ENCODE assay signal across 8 mouse cellular contexts in the genomic region with DNA sequence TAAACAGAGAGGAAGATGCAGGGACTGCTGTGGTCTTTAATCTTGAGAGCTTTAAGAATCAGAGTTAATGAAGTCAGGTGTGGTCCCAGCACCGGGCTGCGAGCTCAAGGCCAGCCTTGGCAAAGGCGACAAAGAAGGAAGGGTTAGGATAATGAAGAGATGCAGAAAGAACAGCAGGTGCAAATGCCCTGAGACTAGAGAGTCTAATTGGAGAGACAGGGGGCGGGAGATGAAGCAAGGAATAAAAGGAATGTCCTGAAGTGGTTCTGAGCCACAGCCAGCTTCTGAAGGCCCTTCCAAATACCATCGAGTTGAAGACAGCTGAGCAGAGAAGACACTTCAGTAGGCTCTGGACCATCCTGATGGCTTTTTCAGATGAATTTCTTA. TPM values are rescaled to one million over a fixed set of nuclear protein-coding genes. Genes with fewer than 3 reads are reported as not detected.
DNase-seq lines count a peak whose midpoint lies in the region; ATAC-seq lines count a peak whose summit lies in the region.

No protein-coding gene starts in this region.

- peaks cover 8% of the 10 kb centered on the region; the same call in 1 of the 2 replicates for H3K36me3 ChIP-seq in lung, embryonic 16.5 days (ENCODE audit: control insufficient read depth, insufficient read depth, low read length)
- H3K36me3 ChIP-seq in embryonic facial prominence, embryonic 14.5 days (ENCODE audit: control insufficient read depth, insufficient read depth, low read length): peaks cover 37% of the 10 kb centered on the region
- H3K36me3 ChIP-seq in limb, embryonic 11.5 days (ENCODE audit: control insufficient read depth, insufficient read depth, low read length): peaks cover 14% of the 10 kb centered on the region
- peaks cover 26% of the 10 kb centered on the region for H3K36me3 ChIP-seq in neural tube, embryonic 15.5 days

- H3K9ac ChIP-seq in lung, embryonic 16.5 days (ENCODE audit: low read length): peak overlapping the region; percentile 86
- peak overlapping the region; percentile 84 for H3K9ac ChIP-seq in embryonic facial prominence, embryonic 14.5 days (ENCODE audit: low read depth, low read length)
- H3K9ac ChIP-seq in limb, embryonic 11.5 days (ENCODE audit: low read length): peak overlapping the region; percentile 83
- H3K9ac ChIP-seq in neural tube, embryonic 15.5 days (replicated peaks): peak overlapping the region; percentile 95

- intact Hi-C loops in gastrocnemius, postnatal 36 days (cut with DNase I): no loop called here

- H3K27ac ChIP-seq in lung, embryonic 16.5 days (ENCODE audit: low read length): peak overlapping the region; percentile 90; the same call in 1 of the 2 replicates
- H3K27ac ChIP-seq in embryonic facial prominence, embryonic 14.5 days (replicated peaks; ENCODE audit: low read depth, low read length): peak overlapping the region; percentile 90; the same call in 1 of the 2 replicates
- H3K27ac ChIP-seq in limb, embryonic 11.5 days (replicated peaks; ENCODE audit: low read depth, low read length): no peak overlapping the region
- H3K27ac ChIP-seq in neural tube, embryonic 15.5 days (replicated peaks): peak overlapping the region; percentile 97

- peak overlapping the region; percentile 67 for H3K4me3 ChIP-seq in lung, embryonic 16.5 days (ENCODE audit: low read length)
- H3K4me3 ChIP-seq in embryonic facial prominence, embryonic 14.5 days (ENCODE audit: low read depth, low read length): peak overlapping the region; percentile 79
- H3K4me3 ChIP-seq in limb, embryonic 11.5 days (ENCODE audit: low read depth, low read length): peak overlapping the region; percentile 45
- peak overlapping the region; percentile 82 for H3K4me3 ChIP-seq in neural tube, embryonic 15.5 days (replicated peaks)

- no peaks in the 10 kb centered on the region for H3K9me3 ChIP-seq in lung, embryonic 16.5 days (ENCODE audit: control insufficient read depth, low read length)
- no peaks in the 10 kb centered on the region for H3K9me3 ChIP-seq in embryonic facial prominence, embryonic 14.5 days (ENCODE audit: control insufficient read depth, low read length)
- no peaks in the 10 kb centered on the region for H3K9me3 ChIP-seq in limb, embryonic 11.5 days (ENCODE audit: control insufficient read depth, low read length)
- H3K9me3 ChIP-seq in neural tube, embryonic 15.5 days (replicated peaks): no peaks in the 10 kb centered on the region

- no peak for ATAC-seq in lung, embryonic 16.5 days (ENCODE audit: low read depth)
- no peak for ATAC-seq in embryonic facial prominence, embryonic 14.5 days (ENCODE audit: low read depth)
- ATAC-seq in limb, embryonic 11.5 days (ENCODE audit: insufficient number of reproducible peaks, low FRiP score, low TSS enrichment, low read depth): no peak
- no peak for ATAC-seq in neural tube, embryonic 15.5 days (ENCODE audit: low FRiP score)

- H3K27me3 ChIP-seq in lung, embryonic 16.5 days (ENCODE audit: control insufficient read depth, insufficient read depth, low read depth, low read length): no peaks in the 10 kb centered on the region
- no peaks in the 10 kb centered on the region for H3K27me3 ChIP-seq in embryonic facial prominence, embryonic 14.5 days (replicated peaks; ENCODE audit: control insufficient read depth, insufficient read depth, low read length)
- H3K27me3 ChIP-seq in limb, embryonic 11.5 days (ENCODE audit: control insufficient read depth, insufficient read depth, low read length): no peaks in the 10 kb centered on the region
- H3K27me3 ChIP-seq in neural tube, embryonic 15.5 days (replicated peaks): no peaks in the 10 kb centered on the region

- H3K4me2 ChIP-seq in lung, embryonic 16.5 days (ENCODE audit: low read depth, low read length): peak overlapping the region; percentile 87
- peak overlapping the region; percentile 71 for H3K4me2 ChIP-seq in embryonic facial prominence, embryonic 14.5 days (ENCODE audit: low read depth, low read length)
- H3K4me2 ChIP-seq in limb, embryonic 11.5 days (ENCODE audit: low read depth, severe bottlenecking): peak overlapping the region; percentile 80
- peak overlapping the region; percentile 79 for H3K4me2 ChIP-seq in neural tube, embryonic 15.5 days

- H3K4me1 ChIP-seq in lung, embryonic 16.5 days (replicated peaks; ENCODE audit: control insufficient read depth, insufficient read depth, low read length): peaks cover 29% of the 10 kb centered on the region
- H3K4me1 ChIP-seq in embryonic facial prominence, embryonic 14.5 days (ENCODE audit: control insufficient read depth, insufficient read depth, low read length): peaks cover 6% of the 10 kb centered on the region; the same call in 1 of the 2 replicates
- H3K4me1 ChIP-seq in limb, embryonic 11.5 days (ENCODE audit: control insufficient read depth, insufficient read depth, low read length): peaks cover 11% of the 10 kb centered on the region
- H3K4me1 ChIP-seq in neural tube, embryonic 15.5 days: peaks cover 50% of the 10 kb centered on the region

- no peak for DNase-seq in lung, postnatal 10 days
- DNase-seq in embryonic facial prominence, embryonic 14.5 days (ENCODE audit: low spot score): peak; percentile 23
- no peak for DNase-seq in limb, embryonic 11.5 days (ENCODE audit: low spot score)
- no peak for DNase-seq in gastrocnemius, postnatal 36 days
- DNase-seq in layer of hippocampus, adult 18-20 months (ENCODE audit: low spot score in 2 of 2): no peak
- DNase-seq in B cell, adult 2 months: no peak

- WGBS in lung, embryonic 16.5 days: 6% methylated on average over 5 of the region's 5 CpGs
- 10% methylated on average over 5 of the region's 5 CpGs for WGBS in embryonic facial prominence, embryonic 14.5 days
- WGBS in limb, embryonic 11.5 days: 18% methylated on average over 5 of the region's 5 CpGs
- 8% methylated on average over 5 of the region's 5 CpGs for WGBS in neural tube, embryonic 15.5 days

RNA-seq across cellular contexts. Expression of a gene that starts 0.7 kb away (rescaled TPM):
- 14.5 and 15.3 TPM in 2 replicates for polyA plus RNA-seq in lung, embryonic 16.5 days (2015; fragmentation: Nextera tagmentation; extraction: Ambion mirVana)
- polyA plus RNA-seq in embryonic facial prominence, embryonic 14.5 days (2014; fragmentation: Nextera tagmentation; extraction: Ambion mirVana): 19.1 and 21.7 TPM in 2 replicates
- 19.1 and 19.3 TPM in 2 replicates for polyA plus RNA-seq in limb, embryonic 11.5 days (2014; fragmentation: Nextera tagmentation; extraction: Ambion mirVana)
- polyA plus RNA-seq in neural tube, embryonic 15.5 days (2015; fragmentation: Nextera tagmentation; extraction: Ambion mirVana): 48.2 and 55.3 TPM in 2 replicates
- 1 to 10 TPM in 1 of 2 experiments, under 1 TPM in 1; 0.94 to 1.9 TPM for total RNA-seq in gastrocnemius, postnatal 36 days (2021)
- total RNA-seq in layer of hippocampus, adult 18-20 months (2021): 1 to 10 TPM; 5.0 TPM

RNA-seq across cellular contexts. Expression of a gene that starts 4.9 kb away (rescaled TPM):
- 67.6 and 70.0 TPM in 2 replicates for polyA plus RNA-seq in lung, embryonic 16.5 days (2015; fragmentation: Nextera tagmentation; extraction: Ambion mirVana)
- 59.9 and 61.0 TPM in 2 replicates for polyA plus RNA-seq in embryonic facial prominence, embryonic 14.5 days (2014; fragmentation: Nextera tagmentation; extraction: Ambion mirVana)
- polyA plus RNA-seq in limb, embryonic 11.5 days (2014; fragmentation: Nextera tagmentation; extraction: Ambion mirVana): 48.7 and 49.5 TPM in 2 replicates
- polyA plus RNA-seq in neural tube, embryonic 15.5 days (2015; fragmentation: Nextera tagmentation; extraction: Ambion mirVana): 121 and 132 TPM in 2 replicates
- 10 to 100 TPM; 51.7 to 55.6 TPM for total RNA-seq in gastrocnemius, postnatal 36 days (2021)
- total RNA-seq in layer of hippocampus, adult 18-20 months (2021): 10 to 100 TPM; 73.6 to 75.9 TPM

RNA-seq across cellular contexts. Expression of a gene that starts 47.4 kb away (rescaled TPM):
- polyA plus RNA-seq in lung, embryonic 16.5 days (2015; fragmentation: Nextera tagmentation; extraction: Ambion mirVana): 35.0 and 35.1 TPM in 2 replicates
- polyA plus RNA-seq in embryonic facial prominence, embryonic 14.5 days (2014; fragmentation: Nextera tagmentation; extraction: Ambion mirVana): 30.9 and 32.4 TPM in 2 replicates
- 44.3 and 44.4 TPM in 2 replicates for polyA plus RNA-seq in limb, embryonic 11.5 days (2014; fragmentation: Nextera tagmentation; extraction: Ambion mirVana)
- polyA plus RNA-seq in neural tube, embryonic 15.5 days (2015; fragmentation: Nextera tagmentation; extraction: Ambion mirVana): 30.1 and 30.9 TPM in 2 replicates
- 10 to 100 TPM; 21.7 to 22.7 TPM for total RNA-seq in gastrocnemius, postnatal 36 days (2021)
- total RNA-seq in layer of hippocampus, adult 18-20 months (2021): 10 to 100 TPM; 19.2 to 19.7 TPM

RNA-seq across cellular contexts. Expression of a gene that starts 50.2 kb away (rescaled TPM):
- polyA plus RNA-seq in lung, embryonic 16.5 days (2015; fragmentation: Nextera tagmentation; extraction: Ambion mirVana): 13.8 and 13.9 TPM in 2 replicates
- 15.0 and 17.0 TPM in 2 replicates for polyA plus RNA-seq in embryonic facial prominence, embryonic 14.5 days (2014; fragmentation: Nextera tagmentation; extraction: Ambion mirVana)
- polyA plus RNA-seq in limb, embryonic 11.5 days (2014; fragmentation: Nextera tagmentation; extraction: Ambion mirVana): 19.6 and 21.1 TPM in 2 replicates
- 14.6 and 16.9 TPM in 2 replicates for polyA plus RNA-seq in neural tube, embryonic 15.5 days (2015; fragmentation: Nextera tagmentation; extraction: Ambion mirVana)
- total RNA-seq in gastrocnemius, postnatal 36 days (2021): 10 to 100 TPM; 10.7 to 14.1 TPM
- 10 to 100 TPM; 52.6 to 55.4 TPM for total RNA-seq in layer of hippocampus, adult 18-20 months (2021)
